Mouse (Mus musculus) limb, embryonic 13.5 days (tissue): ENCODE measurements around the gene Myo1h. TPM values are rescaled to one million over a fixed set of nuclear protein-coding genes. Genes with fewer than 3 reads are reported as not detected.

Source experiments
- ATAC-seq: fragments of 200-750 bp; cut with Nextera tagmentation; 2 replicates; pipeline ENCODE4 v1.8.0; 2017; ENCODE audit warnings: low read depth, moderate number of reproducible peaks, moderate TSS enrichment; ENCODE audit not compliant: low FRiP score
- H3K27ac ChIP-seq: fragments of 300-500 bp; sonication (generic); 2 replicates; pipeline ENCODE4 v1.5.1; 2015; ENCODE audit warnings: inconsistent platforms, mild to moderate bottlenecking, moderate library complexity
- H3K27me3 ChIP-seq: fragments of 300-500 bp; sonication (generic); 2 replicates; pipeline ENCODE4 v1.6.1; 2015; ENCODE audit warnings: mild to moderate bottlenecking, inconsistent platforms
- H3K36me3 ChIP-seq: fragments of 300-500 bp; sonication (generic); 2 replicates; pipeline ENCODE4 v1.6.1; 2015; ENCODE audit warnings: inconsistent platforms, mild to moderate bottlenecking, moderate library complexity
- H3K4me1 ChIP-seq: fragments of 300-500 bp; sonication (generic); 2 replicates; pipeline ENCODE4 v1.6.1; 2015; ENCODE audit warnings: inconsistent platforms
- H3K4me2 ChIP-seq: fragments of 300-500 bp; sonication (generic); replicated peaks from 2 replicates; pipeline ENCODE4 v1.6.1; 2015; ENCODE audit warnings: inconsistent platforms, mild to moderate bottlenecking, moderate library complexity
- H3K4me3 ChIP-seq: fragments of 300-500 bp; sonication (generic); 2 replicates; pipeline ENCODE4 v1.5.1; 2015; ENCODE audit warnings: moderate library complexity, mild to moderate bottlenecking, inconsistent platforms
- H3K9ac ChIP-seq: fragments of 300-500 bp; sonication (generic); 2 replicates; pipeline ENCODE4 v1.6.1; 2015; ENCODE audit warnings: mild to moderate bottlenecking, inconsistent platforms
- H3K9me3 ChIP-seq: fragments of 300-500 bp; sonication (generic); 2 replicates; pipeline ENCODE4 v1.6.1; 2016; ENCODE audit warnings: inconsistent platforms
- WGBS: fragments of 180-500 bp; shearing (Covaris S2); methylation state at CpG from one replicate; pipeline ENCODE4 v1.1.7; 2015; 5-methylcytosine and 5-hydroxymethylcytosine counted together
- polyA plus RNA-seq: library from polyadenylated mRNA; unstranded; fragments of >200 nt; fragmentation: Nextera tagmentation; extraction: Ambion mirVana; gene quantifications from 2 replicates; pipeline ENCODE4 v1.2.1, GENCODE M21; 2015

Gene Myo1h
- polyA plus RNA-seq, 1 experiment from 2014 or later: 0.98 TPM

DNA sequence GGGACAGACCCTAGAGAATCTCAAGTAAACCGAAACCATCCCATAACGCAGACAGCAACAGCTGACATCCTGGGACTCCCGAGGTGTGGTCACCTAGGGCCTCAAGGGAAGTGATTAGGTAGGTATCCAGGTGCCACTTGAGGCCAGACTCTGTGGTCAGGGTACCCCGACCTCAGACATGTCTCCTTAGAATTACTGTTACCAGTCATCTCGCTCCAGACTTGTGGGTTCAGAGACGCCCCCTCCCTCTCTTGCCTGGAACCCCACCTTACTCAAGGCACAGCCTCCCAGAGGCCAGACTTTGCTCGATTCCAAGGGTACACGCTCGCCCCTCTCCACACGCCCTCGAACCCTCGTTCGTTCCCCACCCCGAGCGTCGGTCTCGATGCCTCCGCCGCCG is 90.8 kb downstream of the Myo1h start:
- Histone ChIP-seq H3K36me3 (peaks cover 30% of the 10 kb centered on the region), H3K9ac (peak overlapping the region; percentile 95), H3K27me3 (no peaks in the 10 kb centered on the region), H3K27ac (peak overlapping the region; percentile 75), H3K4me1 (peaks cover 43% of the 10 kb centered on the region), H3K4me3 (peak overlapping the region; percentile 91), H3K9me3 (no peaks in the 10 kb centered on the region), H3K4me2 (peak overlapping the region; percentile 94)
- ATAC-seq: peak; percentile 48
- 2% methylated on average over 20 of the region's 20 CpGs for WGBS

DNA sequence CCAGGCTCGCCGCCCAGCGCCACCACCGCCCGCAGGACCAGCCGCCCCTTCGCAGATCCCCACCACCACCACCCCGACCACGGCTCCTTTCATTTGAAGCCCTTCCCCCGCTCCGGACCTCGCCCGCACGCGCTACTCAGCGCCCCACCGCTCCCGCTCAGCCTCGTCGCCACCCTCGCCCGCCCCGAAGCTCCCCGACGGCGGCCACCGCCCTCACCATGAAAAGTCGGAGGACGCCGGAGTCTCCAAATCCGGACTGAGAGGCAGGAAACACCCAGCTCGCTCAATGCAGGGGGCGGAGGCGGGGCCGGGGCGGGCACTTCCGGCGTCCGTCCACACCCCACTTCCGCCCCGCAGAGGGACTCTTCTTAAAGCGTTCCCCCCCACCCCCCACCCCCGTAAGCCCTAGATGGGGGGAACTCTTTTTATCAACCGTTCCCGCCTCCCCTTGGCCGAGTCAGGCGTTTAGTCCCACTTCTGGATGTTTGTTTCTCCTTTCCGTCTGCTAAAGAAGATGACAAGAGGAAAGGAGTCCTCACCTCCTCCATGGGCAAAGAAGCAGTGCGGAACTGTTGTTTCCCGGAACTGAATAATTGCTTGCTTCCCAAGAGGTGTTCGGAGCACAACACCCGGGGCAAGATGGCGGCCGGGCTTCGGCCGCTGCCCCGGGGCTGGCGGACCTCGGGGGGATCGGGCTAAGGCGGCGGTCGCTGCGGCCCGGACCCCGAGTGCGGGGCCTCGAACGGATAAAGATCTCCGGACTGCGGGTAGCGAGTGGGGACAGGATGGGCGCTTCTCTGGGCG is 91.4 kb downstream of the Myo1h start, which contains the start of the genes Kctd10 and Ube3b:
Gene Kctd10 (minus strand): TSS at position 300 of the 804 bp plus-strand sequence.
Gene Ube3b (plus strand): TSS at position 399 of the 804 bp plus-strand sequence.
- H3K9ac ChIP-seq: peak within 1 kb of the TSS; percentile 95
- 1% methylated on average over 74 of the region's 74 CpGs for WGBS
- H3K9me3 ChIP-seq: no peaks in the 10 kb centered on the region

DNA sequence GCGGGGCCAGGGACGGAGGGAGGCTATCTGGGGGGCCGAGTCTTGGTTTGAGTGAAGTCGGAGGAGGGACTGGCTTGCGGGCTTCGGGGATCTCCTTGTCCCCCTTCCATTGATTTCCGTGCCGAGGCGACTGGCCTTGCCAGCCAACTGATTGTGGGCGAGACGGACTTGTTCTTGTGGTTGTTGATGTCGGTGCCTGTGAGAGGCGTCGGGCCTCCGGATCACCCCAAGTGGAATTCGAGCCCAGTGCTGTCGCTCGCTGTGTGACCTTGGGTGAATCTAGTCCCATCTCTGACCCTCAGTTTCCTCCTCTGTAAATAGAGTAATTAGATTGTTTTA is 92.0 kb downstream of the Myo1h start:
- no peaks in the 10 kb centered on the region for H3K27me3 ChIP-seq
- H3K4me2 ChIP-seq: peak overlapping the region; percentile 94
- H3K9ac ChIP-seq: peak overlapping the region; percentile 95
- H3K4me1 ChIP-seq: peaks cover 43% of the 10 kb centered on the region
- H3K27ac ChIP-seq: peak overlapping the region; percentile 79
- H3K36me3 ChIP-seq: peaks cover 30% of the 10 kb centered on the region
- ATAC-seq: no peak; the same call in 1 of the 2 replicates
- 0% methylated on average over 18 of the region's 18 CpGs for WGBS
- peak overlapping the region; percentile 91 for H3K4me3 ChIP-seq
- no peaks in the 10 kb centered on the region for H3K9me3 ChIP-seq

More for the DNA sequence above, 91.4 kb downstream of the Myo1h start, which contains the start of the genes Kctd10 and Ube3b:
- no peaks in the 10 kb centered on the region for H3K27me3 ChIP-seq
- ATAC-seq: peak; percentile 93
- peak within 1 kb of the TSS; percentile 94 for H3K4me2 ChIP-seq
- peaks cover 30% of the 10 kb centered on the region for H3K36me3 ChIP-seq
- peak within 1 kb of the TSS; percentile 79 for H3K27ac ChIP-seq
- peak within 1 kb of the TSS; percentile 91 for H3K4me3 ChIP-seq
- peaks cover 43% of the 10 kb centered on the region for H3K4me1 ChIP-seq

DNA sequence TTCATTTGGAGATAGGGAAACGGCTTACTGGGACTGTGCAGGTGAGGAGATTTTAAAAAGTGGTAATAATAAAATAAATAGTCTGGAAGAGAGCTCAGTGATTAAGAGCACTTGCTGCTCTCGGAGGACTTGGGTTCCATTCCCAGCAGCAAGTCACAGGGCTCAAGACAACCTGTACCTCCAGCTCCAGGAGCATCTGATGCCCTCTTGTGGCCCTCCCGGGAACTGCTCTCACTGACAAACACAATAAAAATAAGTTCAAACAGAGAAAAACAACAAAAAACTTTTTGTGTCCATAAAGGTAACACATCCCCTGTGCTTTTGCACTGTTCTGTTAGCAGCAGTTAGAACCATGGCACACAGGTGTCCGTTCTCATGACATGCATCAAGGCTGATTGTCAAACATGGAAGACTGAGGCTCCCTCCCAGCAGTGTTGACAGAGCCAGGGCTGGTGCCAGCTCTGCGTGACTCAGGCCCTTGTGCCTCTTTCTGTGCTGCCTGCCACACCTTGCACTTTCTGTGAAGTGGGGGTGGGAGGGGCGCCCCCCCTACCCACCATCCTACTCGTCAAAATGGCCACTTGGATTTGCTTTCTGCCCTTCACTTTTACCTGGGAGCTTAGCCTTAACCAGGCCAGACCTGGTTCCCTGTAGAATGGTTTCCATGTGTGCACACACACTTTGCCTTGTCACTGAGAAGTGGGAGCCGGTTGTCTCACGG is 94.4 kb downstream of the Myo1h start:
- H3K4me1 ChIP-seq: peaks cover 28% of the 10 kb centered on the region
- H3K4me2 ChIP-seq: no peak overlapping the region
- H3K9me3 ChIP-seq: no peaks in the 10 kb centered on the region
- no peak overlapping the region for H3K4me3 ChIP-seq
- 78% methylated on average over 9 of the region's 9 CpGs for WGBS
- no peaks in the 10 kb centered on the region for H3K27me3 ChIP-seq
- peaks cover 47% of the 10 kb centered on the region for H3K36me3 ChIP-seq
- H3K27ac ChIP-seq: no peak overlapping the region
- ATAC-seq: no peak
- H3K9ac ChIP-seq: no peak overlapping the region

DNA sequence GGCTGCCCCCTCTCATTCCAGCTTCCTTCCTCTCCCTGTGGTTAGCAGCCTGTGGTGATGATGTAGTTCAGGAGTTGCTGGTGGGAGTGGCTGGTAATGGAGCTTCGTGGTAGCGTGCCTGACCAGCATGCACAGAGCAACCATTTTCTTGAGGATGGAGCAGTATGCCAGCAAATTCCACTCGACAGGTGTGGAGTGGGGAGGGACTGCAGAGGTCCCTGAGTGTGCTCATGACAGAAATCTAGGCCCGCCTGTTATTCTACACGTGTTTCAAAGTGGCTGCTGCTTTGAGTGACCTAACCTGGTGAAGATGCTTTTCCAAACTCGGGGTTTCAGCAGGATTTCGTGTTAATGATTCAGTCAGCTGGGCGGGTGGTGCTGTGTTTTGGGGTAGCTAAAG is 95.5 kb downstream of the Myo1h start:
- peaks cover 58% of the 10 kb centered on the region for H3K36me3 ChIP-seq
- no peak overlapping the region for H3K9ac ChIP-seq
- no peaks in the 10 kb centered on the region for H3K9me3 ChIP-seq
- no peak overlapping the region for H3K27ac ChIP-seq
- peaks cover 17% of the 10 kb centered on the region for H3K4me1 ChIP-seq
- no peaks in the 10 kb centered on the region for H3K27me3 ChIP-seq
- 92% methylated on average over 8 of the region's 8 CpGs for WGBS
- no peak overlapping the region for H3K4me3 ChIP-seq
- no peak overlapping the region for H3K4me2 ChIP-seq
- no peak for ATAC-seq

DNA sequence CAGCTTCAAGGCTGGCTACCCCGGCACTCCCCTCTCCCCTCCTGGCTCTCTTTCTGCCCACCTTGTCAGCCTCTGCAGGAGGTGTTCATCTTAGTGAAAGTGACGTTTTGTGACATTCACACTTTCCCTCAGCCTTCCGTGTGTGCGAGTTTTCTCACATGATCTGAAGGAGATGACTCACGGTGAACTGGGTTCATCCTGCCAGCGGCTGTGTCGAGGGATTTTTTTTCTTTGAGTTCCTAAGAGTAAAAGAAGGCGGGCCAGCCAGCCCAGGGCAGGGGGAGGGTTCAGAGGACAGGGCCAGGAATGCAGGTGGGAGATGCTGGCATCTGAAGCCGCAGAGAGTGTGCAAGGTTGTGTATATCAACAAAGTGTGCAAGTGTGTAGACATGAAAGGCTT is 104.2 kb downstream of the Myo1h start:
- Histone ChIP-seq H3K4me3 (no peak overlapping the region), H3K4me2 (no peak overlapping the region), H3K27ac (no peak overlapping the region), H3K4me1 (no peaks in the 10 kb centered on the region), H3K36me3 (peaks cover 98% of the 10 kb centered on the region), H3K9me3 (no peaks in the 10 kb centered on the region), H3K9ac (no peak overlapping the region), H3K27me3 (no peaks in the 10 kb centered on the region)
- ATAC-seq: no peak
- 85% methylated on average over 9 of the region's 9 CpGs for WGBS

DNA sequence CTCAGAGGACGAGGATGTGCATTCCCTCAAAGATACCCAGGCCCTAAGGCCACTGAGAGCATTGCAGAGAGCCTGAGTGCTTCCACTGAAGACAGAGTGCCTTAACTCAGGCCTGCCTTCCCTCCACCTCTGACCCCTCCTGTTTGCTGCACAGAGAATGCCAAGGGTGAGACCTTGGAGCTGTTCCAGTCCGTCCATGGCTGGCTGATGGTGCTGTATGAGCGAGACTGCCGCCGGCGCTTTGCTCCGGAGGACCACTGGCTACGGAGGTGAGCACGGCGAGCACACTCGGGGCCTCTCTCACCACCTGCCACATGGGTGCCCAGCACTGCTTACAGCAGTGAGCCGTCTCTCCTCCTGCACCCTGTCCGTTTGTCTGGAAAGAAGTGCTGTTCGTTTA is 117.6 kb downstream of the Myo1h start:
- Histone ChIP-seq H3K4me1 (no peaks in the 10 kb centered on the region), H3K36me3 (peaks cover 100% of the 10 kb centered on the region), H3K9ac (no peak overlapping the region), H3K27me3 (no peaks in the 10 kb centered on the region), H3K27ac (no peak overlapping the region), H3K9me3 (no peaks in the 10 kb centered on the region), H3K4me3 (no peak overlapping the region), H3K4me2 (no peak overlapping the region)
- WGBS: 88% methylated on average over 14 of the region's 14 CpGs
- no peak for ATAC-seq

DNA sequence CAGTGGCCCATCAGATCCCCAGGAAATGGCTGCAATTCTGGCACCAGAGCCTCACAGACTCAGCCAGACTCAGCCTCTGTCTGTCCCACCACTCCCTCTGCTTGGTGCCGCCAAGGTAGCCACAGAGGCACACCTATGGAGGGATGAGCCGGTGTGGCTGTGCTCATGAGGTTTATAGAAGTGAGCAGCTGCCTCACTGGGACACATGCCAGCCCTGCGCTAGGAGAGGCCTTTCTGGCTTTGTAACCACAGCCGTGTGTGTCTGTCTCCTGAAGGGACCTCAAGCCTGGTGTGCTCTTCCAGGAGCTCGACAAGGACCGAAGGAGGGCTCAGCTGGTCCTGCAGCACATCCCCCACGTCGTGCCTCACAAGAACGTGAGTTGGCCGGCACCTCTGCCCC is 118.3 kb downstream of the Myo1h start:
- Histone ChIP-seq H3K4me3 (no peak overlapping the region), H3K9me3 (no peaks in the 10 kb centered on the region), H3K27ac (no peak overlapping the region), H3K4me1 (no peaks in the 10 kb centered on the region), H3K4me2 (no peak overlapping the region), H3K9ac (no peak overlapping the region), H3K27me3 (no peaks in the 10 kb centered on the region), H3K36me3 (peaks cover 100% of the 10 kb centered on the region)
- ATAC-seq: no peak
- 88% methylated on average over 10 of the region's 10 CpGs for WGBS

DNA sequence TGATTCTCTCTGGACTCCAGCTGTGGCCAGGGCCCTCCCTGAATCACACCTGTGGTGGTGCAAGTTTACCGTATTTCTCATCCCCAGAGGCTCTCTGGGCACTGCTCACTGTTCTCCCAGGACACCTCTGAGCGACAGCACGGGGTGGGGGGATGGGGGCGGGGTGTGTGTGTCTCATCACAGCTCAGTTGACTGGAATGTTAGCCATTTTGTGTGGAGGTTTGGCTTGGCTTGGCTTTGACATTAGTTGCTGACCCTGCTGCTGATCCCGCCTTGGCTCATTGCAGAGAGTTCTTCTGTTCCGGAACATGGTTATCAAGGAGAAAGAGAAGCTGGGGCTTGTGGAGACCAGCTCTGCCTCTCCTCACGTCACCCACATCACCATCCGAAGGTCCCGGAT is 118.8 kb downstream of the Myo1h start:
- 88% methylated on average over 9 of the region's 9 CpGs for WGBS
- no peak overlapping the region for H3K4me3 ChIP-seq
- no peak overlapping the region for H3K4me2 ChIP-seq
- no peaks in the 10 kb centered on the region for H3K4me1 ChIP-seq
- peaks cover 100% of the 10 kb centered on the region for H3K36me3 ChIP-seq
- H3K27me3 ChIP-seq: no peaks in the 10 kb centered on the region
- H3K27ac ChIP-seq: no peak overlapping the region
- ATAC-seq: no peak
- H3K9me3 ChIP-seq: no peaks in the 10 kb centered on the region
- no peak overlapping the region for H3K9ac ChIP-seq

DNA sequence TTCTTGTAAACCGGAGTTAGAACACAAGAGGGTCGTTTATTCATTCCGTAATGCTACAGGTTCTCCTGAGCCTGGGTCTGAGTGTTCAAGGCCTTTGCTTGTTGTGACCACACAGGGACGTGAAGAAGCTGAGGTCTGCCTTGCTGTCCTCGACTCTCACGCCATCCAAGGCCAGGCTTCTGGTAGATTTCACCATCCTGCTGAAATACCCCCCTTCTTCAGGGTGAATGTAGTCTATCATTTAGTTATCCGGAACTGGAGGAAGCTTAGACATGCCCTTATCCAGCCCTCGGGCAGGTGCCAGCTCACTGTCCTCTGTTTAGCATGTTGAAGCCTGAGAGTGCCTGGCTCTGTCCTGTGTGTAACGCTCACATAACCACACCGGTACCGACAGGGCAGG is 119.9 kb downstream of the Myo1h start:
- WGBS: 90% methylated on average over 11 of the region's 11 CpGs
- no peak overlapping the region for H3K9ac ChIP-seq
- H3K4me1 ChIP-seq: no peaks in the 10 kb centered on the region
- peaks cover 100% of the 10 kb centered on the region for H3K36me3 ChIP-seq
- H3K27ac ChIP-seq: no peak overlapping the region
- no peaks in the 10 kb centered on the region for H3K27me3 ChIP-seq
- no peak overlapping the region for H3K4me2 ChIP-seq
- H3K4me3 ChIP-seq: no peak overlapping the region
- ATAC-seq: no peak
- no peaks in the 10 kb centered on the region for H3K9me3 ChIP-seq

DNA sequence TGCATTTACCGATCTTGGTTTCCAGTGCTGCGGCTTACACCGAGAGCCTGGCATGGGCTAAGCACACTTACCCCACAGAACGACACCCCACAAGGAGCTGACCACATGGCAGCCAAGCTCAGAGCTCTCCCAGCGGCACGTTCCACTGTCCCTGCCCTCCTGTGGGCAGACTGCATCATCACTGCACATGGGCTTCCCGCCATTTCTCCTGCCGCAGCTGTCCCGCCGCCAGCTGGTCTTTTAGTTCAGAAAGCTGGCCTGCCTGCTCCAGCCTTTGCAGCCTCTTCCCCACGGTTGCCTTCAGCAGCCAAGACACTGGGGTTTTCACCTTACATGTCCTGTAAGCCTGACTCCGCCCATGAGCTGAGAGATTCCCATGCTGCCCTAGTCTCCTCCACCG is 121.5 kb downstream of the Myo1h start:
- Histone ChIP-seq H3K4me3 (no peak overlapping the region), H3K27me3 (no peaks in the 10 kb centered on the region), H3K4me2 (no peak overlapping the region), H3K36me3 (peaks cover 100% of the 10 kb centered on the region), H3K9me3 (no peaks in the 10 kb centered on the region), H3K9ac (no peak overlapping the region), H3K27ac (no peak overlapping the region), H3K4me1 (no peaks in the 10 kb centered on the region)
- WGBS: 92% methylated on average over 13 of the region's 13 CpGs
- no peak for ATAC-seq

DNA sequence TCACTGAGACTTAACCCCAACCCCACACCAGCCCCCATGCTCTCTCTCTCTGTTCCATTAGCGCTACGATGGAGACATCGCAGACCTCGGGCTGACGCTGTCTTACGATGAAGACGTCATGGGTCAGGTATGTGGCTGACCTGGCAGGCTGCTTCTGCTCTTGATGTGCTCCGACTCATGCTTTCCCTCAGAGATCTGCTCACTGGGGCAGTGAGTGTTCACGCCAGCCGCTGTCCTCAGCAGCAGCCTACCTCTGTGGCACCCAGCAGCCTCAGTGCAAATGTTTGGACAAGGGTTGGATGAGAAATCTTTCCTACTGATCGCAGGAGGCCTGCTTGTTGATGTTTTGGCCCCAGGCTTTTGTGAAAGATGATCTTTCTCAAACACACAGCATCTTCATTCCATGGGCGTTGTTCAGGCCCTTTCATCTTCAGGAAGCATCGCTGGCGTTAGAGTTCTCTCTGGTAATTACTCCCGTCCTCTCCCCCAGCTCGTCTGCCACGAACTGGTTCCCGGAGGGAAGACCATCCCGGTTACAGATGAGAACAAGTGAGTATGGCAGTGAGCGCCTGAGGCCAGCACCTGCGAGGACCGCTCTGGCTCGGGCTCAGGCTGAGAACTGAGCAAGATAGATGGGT is 123.5 kb downstream of the Myo1h start:
- ATAC-seq: no peak
- Histone ChIP-seq H3K27ac (no peak overlapping the region), H3K4me3 (no peak overlapping the region), H3K4me2 (no peak overlapping the region), H3K4me1 (no peaks in the 10 kb centered on the region), H3K9ac (no peak overlapping the region), H3K36me3 (peaks cover 100% of the 10 kb centered on the region), H3K9me3 (no peaks in the 10 kb centered on the region), H3K27me3 (no peaks in the 10 kb centered on the region)
- 68% methylated on average over 23 of the region's 23 CpGs for WGBS
